Mouse (Mus musculus) yolk sac, embryonic 10.5 days (tissue): ENCODE data around the gene Homer1.

Experiments
- DNase-seq: peaks from one replicate; pipeline ENCODE4 v3.0.0-alpha.2; 2017; ENCODE audit warnings: low spot score

The Homer1 gene

GRCm38 (mm10) chr13:93340555-93341278 is 41.3 kb downstream of the Homer1 start:
- no peak for DNase-seq

- DNase-seq, result peak; percentile 20
Measured at GRCm38 (mm10) chr13:93342641-93343040, 43.2 kb downstream of the Homer1 start.

GRCm38 (mm10) chr13:93344395-93344794 is 45.0 kb downstream of the Homer1 start:
- no peak for DNase-seq

GRCm38 (mm10) chr13:93345854-93346253 is 46.4 kb downstream of the Homer1 start:
- no peak for DNase-seq

GRCm38 (mm10) chr13:93352030-93352429 is 52.6 kb downstream of the Homer1 start:
- no peak for DNase-seq

- DNase-seq, result no peak
Measured at GRCm38 (mm10) chr13:93354420-93355278, 55.2 kb downstream of the Homer1 start.

- no peak for DNase-seq
Measured at GRCm38 (mm10) chr13:93355279-93355587, 55.8 kb downstream of the Homer1 start.

- DNase-seq, result no peak
Measured at GRCm38 (mm10) chr13:93358522-93358921, 59.1 kb downstream of the Homer1 start.

GRCm38 (mm10) chr13:93367555-93367954 is 68.1 kb downstream of the Homer1 start:
- no peak for DNase-seq

GRCm38 (mm10) chr13:93368812-93369584 is 69.6 kb downstream of the Homer1 start:
- no peak for DNase-seq

GRCm38 (mm10) chr13:93374457-93374856 is 75.0 kb downstream of the Homer1 start:
- DNase-seq, result no peak

- DNase-seq, result no peak
Measured at GRCm38 (mm10) chr13:93378493-93378892, 79.1 kb downstream of the Homer1 start.

GRCm38 (mm10) chr13:93380399-93381063 is 81.1 kb downstream of the Homer1 start:
- no peak for DNase-seq

GRCm38 (mm10) chr13:93381301-93381700 is 81.9 kb downstream of the Homer1 start:
- DNase-seq, result no peak

- DNase-seq, result no peak
Measured at GRCm38 (mm10) chr13:93383092-93383491, 83.7 kb downstream of the Homer1 start.

- DNase-seq, result no peak
Measured at GRCm38 (mm10) chr13:93383620-93384019, 84.2 kb downstream of the Homer1 start.

- DNase-seq, result no peak
Measured at GRCm38 (mm10) chr13:93384481-93384880, 85.0 kb downstream of the Homer1 start.

- DNase-seq, result no peak
Measured at GRCm38 (mm10) chr13:93385147-93385546, 85.7 kb downstream of the Homer1 start.

- no peak for DNase-seq
Measured at GRCm38 (mm10) chr13:93387440-93387839, 88.0 kb downstream of the Homer1 start.

GRCm38 (mm10) chr13:93388594-93389241 is 89.3 kb downstream of the Homer1 start:
- DNase-seq, result no peak

- peak; percentile 12 for DNase-seq
Measured at GRCm38 (mm10) chr13:93389242-93389625, 89.8 kb downstream of the Homer1 start.
